Mouse (Mus musculus) kidney, embryonic 16.5 days (tissue): ENCODE results near the gene Nrxn3. TPM values are rescaled to one million over a fixed set of nuclear protein-coding genes. Genes with fewer than 3 reads are reported as not detected.
A peak's percentile ranks its signal among the peaks of the same experiment; 100 is the strongest.

Experiments
- ATAC-seq: fragments of 200-750 bp; cut with Nextera tagmentation; 2 replicates; pipeline ENCODE4 v1.8.0; 2017; ENCODE audit warnings: moderate TSS enrichment; ENCODE audit not compliant: low FRiP score, low TSS enrichment
- H3K27ac ChIP-seq: fragments of 300-500 bp; sonication (generic); 2 replicates; pipeline ENCODE4 v1.5.1; 2014; ENCODE audit warnings: low read length
- H3K27me3 ChIP-seq: fragments of 300-500 bp; sonication (generic); 2 replicates; pipeline ENCODE4 v1.6.1; 2014; ENCODE audit warnings: low read length, control low read depth, mixed read lengths; ENCODE audit not compliant: insufficient read depth
- H3K36me3 ChIP-seq: fragments of 300-500 bp; sonication (generic); 2 replicates; pipeline ENCODE4 v1.6.1; 2014; ENCODE audit warnings: low read length, control low read depth, mixed read lengths; ENCODE audit not compliant: insufficient read depth
- H3K4me1 ChIP-seq: fragments of 300-500 bp; sonication (generic); 2 replicates; pipeline ENCODE4 v1.6.1; 2014; ENCODE audit warnings: low read length, control low read depth, mixed read lengths; ENCODE audit not compliant: insufficient read depth
- H3K4me2 ChIP-seq: fragments of 300-500 bp; sonication (generic); replicated peaks from 2 replicates; pipeline ENCODE4 v1.6.1; 2014; ENCODE audit warnings: low read depth, low read length
- H3K4me3 ChIP-seq: fragments of 300-500 bp; sonication (generic); 2 replicates; pipeline ENCODE4 v1.5.1; 2014; ENCODE audit warnings: mild to moderate bottlenecking, low read length
- H3K9ac ChIP-seq: fragments of 300-500 bp; sonication (generic); replicated peaks from 2 replicates; pipeline ENCODE4 v1.6.1; 2014; ENCODE audit warnings: low read length
- H3K9me3 ChIP-seq: fragments of 300-500 bp; sonication (generic); 2 replicates; pipeline ENCODE4 v1.6.1; 2016; ENCODE audit warnings: low read length, control low read depth
- WGBS: fragments of 180-500 bp; shearing (Covaris S2); extraction: QIAGEN DNeasy Blood & Tissue Kit; methylation state at CpG from one replicate; pipeline ENCODE4 v1.1.7; 2014; 5-methylcytosine and 5-hydroxymethylcytosine counted together
- polyA plus RNA-seq: library from polyadenylated mRNA; unstranded; fragments of >200 nt; fragmentation: Nextera tagmentation; extraction: Ambion mirVana; gene quantifications from 2 replicates; pipeline ENCODE4 v1.2.1, GENCODE M21; 2015

Nrxn3 gene
- polyA plus RNA-seq, 1 experiment from 2014 or later: 5.1 TPM

- no peaks in the 10 kb centered on the region for H3K36me3 ChIP-seq
- H3K9me3 ChIP-seq: no peaks in the 10 kb centered on the region
- WGBS: 85% methylated on average over 5 of the region's 5 CpGs
Observed at GRCm38 (mm10) chr12:88990753-88991152, 268.1 kb downstream of the Nrxn3 start.

GRCm38 (mm10) chr12:88992141-88992540, 269.5 kb downstream of the Nrxn3 start:
- Histone ChIP-seq H3K27ac (no peak overlapping the region), H3K4me1 (no peaks in the 10 kb centered on the region), H3K36me3 (no peaks in the 10 kb centered on the region), H3K9me3 (no peaks in the 10 kb centered on the region), H3K9ac (no peak overlapping the region), H3K27me3 (no peaks in the 10 kb centered on the region), H3K4me2 (no peak overlapping the region), H3K4me3 (no peak overlapping the region)
- 2% methylated on average over 2 of the region's 2 CpGs for WGBS
- no peak for ATAC-seq

More at GRCm38 (mm10) chr12:88990753-88991152, 268.1 kb downstream of the Nrxn3 start:
- no peak overlapping the region for H3K4me2 ChIP-seq
- no peak for ATAC-seq
- no peaks in the 10 kb centered on the region for H3K27me3 ChIP-seq
- H3K9ac ChIP-seq: no peak overlapping the region
- H3K4me1 ChIP-seq: no peaks in the 10 kb centered on the region
- no peak overlapping the region for H3K4me3 ChIP-seq
- no peak overlapping the region for H3K27ac ChIP-seq

- Histone ChIP-seq H3K36me3 (no peaks in the 10 kb centered on the region), H3K9me3 (no peaks in the 10 kb centered on the region), H3K4me3 (no peak overlapping the region), H3K4me1 (no peaks in the 10 kb centered on the region), H3K27me3 (no peaks in the 10 kb centered on the region), H3K9ac (no peak overlapping the region), H3K4me2 (no peak overlapping the region), H3K27ac (no peak overlapping the region)
- no peak for ATAC-seq
- WGBS: 81% methylated on average over 4 of the region's 4 CpGs
Observed at GRCm38 (mm10) chr12:88993788-88994187, 271.1 kb downstream of the Nrxn3 start.

- Histone ChIP-seq H3K9me3 (no peaks in the 10 kb centered on the region), H3K4me2 (no peak overlapping the region), H3K27me3 (no peaks in the 10 kb centered on the region), H3K4me1 (no peaks in the 10 kb centered on the region), H3K9ac (no peak overlapping the region), H3K4me3 (no peak overlapping the region), H3K36me3 (no peaks in the 10 kb centered on the region), H3K27ac (no peak overlapping the region)
- WGBS: 81% methylated on average over 1 of the region's 1 CpGs
- ATAC-seq: no peak
Observed at GRCm38 (mm10) chr12:89016436-89016835, 293.8 kb downstream of the Nrxn3 start.

- 95% methylated on average over 1 of the region's 1 CpGs for WGBS
- no peaks in the 10 kb centered on the region for H3K36me3 ChIP-seq
Observed at GRCm38 (mm10) chr12:89025180-89025579, 302.5 kb downstream of the Nrxn3 start.

GRCm38 (mm10) chr12:89035984-89036618, 313.4 kb downstream of the Nrxn3 start:
- Histone ChIP-seq H3K9me3 (no peaks in the 10 kb centered on the region), H3K4me1 (no peaks in the 10 kb centered on the region), H3K4me3 (no peak overlapping the region), H3K36me3 (no peaks in the 10 kb centered on the region), H3K4me2 (no peak overlapping the region), H3K27ac (no peak overlapping the region), H3K27me3 (no peaks in the 10 kb centered on the region), H3K9ac (no peak overlapping the region)
- 65% methylated on average over 4 of the region's 4 CpGs for WGBS
- ATAC-seq: no peak

More at GRCm38 (mm10) chr12:89025180-89025579, 302.5 kb downstream of the Nrxn3 start:
- Histone ChIP-seq H3K4me3 (no peak overlapping the region), H3K4me1 (no peaks in the 10 kb centered on the region), H3K9ac (no peak overlapping the region), H3K4me2 (no peak overlapping the region), H3K9me3 (no peaks in the 10 kb centered on the region), H3K27me3 (no peaks in the 10 kb centered on the region), H3K27ac (no peak overlapping the region)
- ATAC-seq: no peak

- H3K36me3 ChIP-seq: no peaks in the 10 kb centered on the region
- H3K27ac ChIP-seq: no peak overlapping the region
- no peak for ATAC-seq
- H3K4me3 ChIP-seq: no peak overlapping the region
- no peaks in the 10 kb centered on the region for H3K27me3 ChIP-seq
- H3K9me3 ChIP-seq: no peaks in the 10 kb centered on the region
- no peak overlapping the region for H3K9ac ChIP-seq
- H3K4me1 ChIP-seq: no peaks in the 10 kb centered on the region
- H3K4me2 ChIP-seq: no peak overlapping the region
Observed at GRCm38 (mm10) chr12:89040151-89040550, 317.5 kb downstream of the Nrxn3 start.

- Histone ChIP-seq H3K4me3 (no peak overlapping the region), H3K27ac (no peak overlapping the region), H3K36me3 (no peaks in the 10 kb centered on the region), H3K9me3 (no peaks in the 10 kb centered on the region), H3K9ac (no peak overlapping the region), H3K4me1 (no peaks in the 10 kb centered on the region), H3K4me2 (no peak overlapping the region), H3K27me3 (no peaks in the 10 kb centered on the region)
- 67% methylated on average over 2 of the region's 2 CpGs for WGBS
- peak; percentile 71 for ATAC-seq
Observed at GRCm38 (mm10) chr12:89041429-89042107, 318.9 kb downstream of the Nrxn3 start.

GRCm38 (mm10) chr12:89049279-89049678, 326.6 kb downstream of the Nrxn3 start:
- no peak for ATAC-seq
- H3K36me3 ChIP-seq: no peaks in the 10 kb centered on the region
- H3K9ac ChIP-seq: no peak overlapping the region
- WGBS: 46% methylated on average over 3 of the region's 3 CpGs
- H3K27me3 ChIP-seq: no peaks in the 10 kb centered on the region
- no peaks in the 10 kb centered on the region for H3K9me3 ChIP-seq
- no peaks in the 10 kb centered on the region for H3K4me1 ChIP-seq
- H3K27ac ChIP-seq: no peak overlapping the region
- H3K4me3 ChIP-seq: no peak overlapping the region
- no peak overlapping the region for H3K4me2 ChIP-seq

GRCm38 (mm10) chr12:89049686-89050085, 327.0 kb downstream of the Nrxn3 start:
- Histone ChIP-seq H3K27me3 (no peaks in the 10 kb centered on the region), H3K4me3 (no peak overlapping the region), H3K9me3 (no peaks in the 10 kb centered on the region), H3K4me1 (no peaks in the 10 kb centered on the region), H3K4me2 (no peak overlapping the region), H3K27ac (no peak overlapping the region), H3K36me3 (no peaks in the 10 kb centered on the region), H3K9ac (no peak overlapping the region)
- ATAC-seq: no peak
